In the genomic region with DNA sequence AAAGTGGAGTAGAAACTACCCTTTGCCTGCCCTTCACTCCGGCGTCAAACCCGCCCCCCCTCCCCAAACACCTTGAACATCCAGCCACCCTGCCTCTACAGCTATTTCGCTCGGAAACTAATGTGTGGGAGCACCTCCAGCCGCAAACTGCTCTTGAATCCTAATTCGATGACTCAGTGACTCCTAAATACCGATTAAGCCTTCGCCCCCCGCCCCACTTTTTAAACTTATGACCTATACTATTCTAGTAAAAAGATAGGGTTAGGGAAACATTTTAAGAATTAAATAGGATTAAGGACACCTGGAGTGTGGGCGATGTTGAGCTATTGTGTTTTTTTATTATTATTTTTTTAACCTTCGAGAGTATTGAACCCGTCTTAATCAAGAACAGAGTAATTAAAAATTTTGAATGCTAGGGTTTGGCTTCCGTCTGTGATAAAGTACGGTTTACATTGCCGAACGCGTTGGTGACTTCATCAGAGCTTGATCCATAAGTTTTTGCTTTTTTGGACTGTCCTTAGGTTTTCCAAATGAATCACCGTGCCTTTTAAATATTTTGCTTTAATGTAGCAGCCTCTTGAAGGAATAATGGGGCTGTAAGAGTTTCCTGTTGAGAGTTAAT, we compare ENCODE assay signal across 8 mouse cellular contexts. TPM values are rescaled to one million over a fixed set of nuclear protein-coding genes. Genes with fewer than 3 reads are reported as not detected.
DNase-seq lines count a peak whose midpoint lies in the region; ATAC-seq and TF ChIP-seq lines count a peak whose summit lies in the region.

No protein-coding gene starts in this region.

- H3K9ac ChIP-seq in lung, postnatal 0 days (replicated peaks; ENCODE audit: low read depth), result peak overlapping the region; percentile 93
- H3K9ac ChIP-seq in hindbrain, embryonic 16.5 days (ENCODE audit: low read depth, low read length), result peak overlapping the region; percentile 99
- H3K9ac ChIP-seq in neural tube, embryonic 12.5 days, result peak overlapping the region; percentile 98

- H3K4me3 ChIP-seq in lung, postnatal 0 days (ENCODE audit: low read depth, low read length), result peak overlapping the region; percentile 98
- peak overlapping the region; percentile 95 for H3K4me3 ChIP-seq in hindbrain, embryonic 16.5 days (ENCODE audit: low read length)
- peak overlapping the region; percentile 98 for H3K4me3 ChIP-seq in neural tube, embryonic 12.5 days

- TF ChIP-seq CTCF in lung, postnatal 0 days (IDR thresholded peaks at IDR 0.05), result no peak

- no peaks in the 10 kb centered on the region for H3K27me3 ChIP-seq in lung, postnatal 0 days (replicated peaks; ENCODE audit: insufficient read depth, low read length)
- H3K27me3 ChIP-seq in hindbrain, embryonic 16.5 days (replicated peaks; ENCODE audit: control insufficient read depth, insufficient read depth, low read length), result no peaks in the 10 kb centered on the region
- no peaks in the 10 kb centered on the region for H3K27me3 ChIP-seq in neural tube, embryonic 12.5 days (replicated peaks)

- no peaks in the 10 kb centered on the region for H3K36me3 ChIP-seq in lung, postnatal 0 days (ENCODE audit: insufficient read depth, low read length)
- H3K36me3 ChIP-seq in hindbrain, embryonic 16.5 days (ENCODE audit: control insufficient read depth, insufficient read depth, low read length), result no peaks in the 10 kb centered on the region
- no peaks in the 10 kb centered on the region for H3K36me3 ChIP-seq in neural tube, embryonic 12.5 days

- peak overlapping the region; percentile 60 for H3K4me2 ChIP-seq in lung, postnatal 0 days (replicated peaks; ENCODE audit: low read depth, low read length)
- H3K4me2 ChIP-seq in hindbrain, embryonic 16.5 days (ENCODE audit: low read length), result peak overlapping the region; percentile 67
- H3K4me2 ChIP-seq in neural tube, embryonic 12.5 days (replicated peaks), result peak overlapping the region; percentile 72

- peak overlapping the region; percentile 100 for H3K27ac ChIP-seq in lung, postnatal 0 days (ENCODE audit: low read length)
- H3K27ac ChIP-seq in hindbrain, embryonic 16.5 days (ENCODE audit: low read depth, low read length), result peak overlapping the region; percentile 100
- H3K27ac ChIP-seq in neural tube, embryonic 12.5 days, result peak overlapping the region; percentile 99; the same call in 1 of the 2 replicates

- under 1% methylated on average over 19 of the region's 19 CpGs for WGBS in lung, postnatal 0 days
- WGBS in hindbrain, embryonic 16.5 days, result under 1% methylated on average over 19 of the region's 19 CpGs
- 1% methylated on average over 19 of the region's 19 CpGs for WGBS in neural tube, embryonic 12.5 days

- no peak for TF ChIP-seq EP300 in lung, postnatal 0 days (IDR thresholded peaks at IDR 0.05)

- ATAC-seq in lung, postnatal 0 days, result no peak
- ATAC-seq in hindbrain, embryonic 16.5 days, result no peak
- ATAC-seq in neural tube, embryonic 12.5 days (ENCODE audit: low FRiP score, low read depth), result no peak

- no peaks in the 10 kb centered on the region for H3K9me3 ChIP-seq in lung, postnatal 0 days (ENCODE audit: low read length)
- H3K9me3 ChIP-seq in hindbrain, embryonic 16.5 days (ENCODE audit: control insufficient read depth, low read length), result no peaks in the 10 kb centered on the region
- no peaks in the 10 kb centered on the region for H3K9me3 ChIP-seq in neural tube, embryonic 12.5 days

- peak; percentile 10 for DNase-seq in adrenal gland, postnatal 25 days
- no peak for DNase-seq in adrenal gland, postnatal 10 days
- peak; percentile 27 for DNase-seq in lung, postnatal 0 days (ENCODE audit: low spot score)
- no peak for DNase-seq in lung, adult 18-20 months
- DNase-seq in right cerebral cortex, postnatal 4 days, result no peak
- DNase-seq in frontal cortex, postnatal 10 days (ENCODE audit: low spot score in 2 of 2), result no peak

- peaks cover 7% of the 10 kb centered on the region; the same call in 1 of the 2 replicates for H3K4me1 ChIP-seq in lung, postnatal 0 days (ENCODE audit: insufficient read depth, low read depth, low read length)
- H3K4me1 ChIP-seq in hindbrain, embryonic 16.5 days (ENCODE audit: control insufficient read depth, insufficient read depth, low read depth, low read length), result peaks cover 19% of the 10 kb centered on the region
- H3K4me1 ChIP-seq in neural tube, embryonic 12.5 days, result peaks cover 12% of the 10 kb centered on the region

RNA-seq across cellular contexts. Expression of a gene that starts 0.9 kb away (rescaled TPM):
- 91.5 and 103 TPM in 2 replicates for total RNA-seq in adrenal gland, postnatal 25 days (2021)
- total RNA-seq in adrenal gland, postnatal 10 days (2021), result 10 to 100 TPM; 54.5 to 67.9 TPM
- 12.5 and 17.3 TPM in 2 replicates for polyA plus RNA-seq in lung, postnatal 0 days (2015; fragmentation: Nextera tagmentation; extraction: Ambion mirVana)
- 7.4 and 7.7 TPM in 2 replicates for polyA plus RNA-seq in hindbrain, embryonic 16.5 days (2015; fragmentation: Nextera tagmentation; extraction: Ambion mirVana)
- 20.6 and 21.7 TPM in 2 replicates for polyA plus RNA-seq in neural tube, embryonic 12.5 days (2016; fragmentation: Nextera tagmentation; extraction: Ambion mirVana)

Comparison
In these comparisons a context has a peak if more than half of its experiments do, and no peak if none do; other contexts are left out.
1. DNase-seq: peak in adrenal gland, postnatal 25 days (single experiment) and lung, postnatal 0 days (single experiment); none in adrenal gland, postnatal 10 days (single experiment), lung, adult 18-20 months (0 of 2), right cerebral cortex, postnatal 4 days (single experiment) and frontal cortex, postnatal 10 days (0 of 2).
2. Peak in every context shown above with its lines, with median percentiles within 50 percentile points of each other: H3K27ac ChIP-seq, H3K4me2 ChIP-seq, H3K4me3 ChIP-seq and H3K9ac ChIP-seq.